Mouse (Mus musculus) liver, postnatal 0 days (tissue): Measurements from ENCODE around the gene Ska3.

Experiments
- CTCF ChIP-seq: sonication (generic); IDR thresholded peaks from 2 replicates; pipeline ENCODE4 v1.5.1; 2016; ENCODE audit warnings: antibody characterized with exemption, low read depth
- EP300 ChIP-seq: IDR thresholded peaks from 2 replicates; pipeline ENCODE4 v1.6.1; 2016; ENCODE audit warnings: antibody characterized with exemption, low read depth, mild to moderate bottlenecking

DNA sequence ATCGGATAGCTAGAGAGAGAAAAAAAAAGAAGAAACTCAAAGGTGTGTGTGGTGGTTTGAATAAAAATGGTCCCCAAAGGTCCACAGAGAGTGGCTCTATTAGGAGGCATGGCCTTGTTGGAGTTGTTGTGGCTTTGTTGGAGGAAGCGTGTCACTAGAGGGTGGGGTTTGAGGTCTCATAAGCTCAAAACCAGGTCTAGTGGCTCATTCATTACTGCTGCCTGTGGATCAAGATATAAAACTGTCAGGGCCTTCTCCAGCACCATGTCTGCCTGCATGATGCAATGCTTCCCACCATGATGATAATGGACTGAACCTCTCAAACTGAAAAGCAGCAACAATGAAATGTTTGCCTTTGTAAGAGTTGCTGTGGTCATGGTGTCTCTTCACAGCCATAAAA, 32.6 kb upstream of the Ska3 start:
- TF ChIP-seq EP300 (no peak), CTCF (no peak)
